ENCODE assay signal across 12 mouse cellular contexts in genomic region chr12:85170284-85170947, GRCm38 (mm10). TPM values are rescaled to one million over a fixed set of nuclear protein-coding genes. Genes with fewer than 3 reads are reported as not detected.
DNase-seq lines count a peak whose midpoint lies in the region; ATAC-seq and TF ChIP-seq lines count a peak whose summit lies in the region.
"Had no signal": no experiment of that assay in that cellular context is flagged by ENCODE, and none has a peak within 500 bp of the region (broad histone marks: within the 10 kb centered on the region; RNA-seq: fewer than 3 reads in every experiment).

No protein-coding gene starts in this region.

- no peaks in the 10 kb centered on the region for H3K36me3 ChIP-seq in heart, embryonic 11.5 days (ENCODE audit: control insufficient read depth, insufficient read depth, low read length)
- no peaks in the 10 kb centered on the region for H3K36me3 ChIP-seq in liver, adult 2 months (ENCODE audit: control insufficient read depth, insufficient read depth, low read length)
- no peaks in the 10 kb centered on the region for H3K36me3 ChIP-seq in liver, embryonic 11.5 days (ENCODE audit: control insufficient read depth, insufficient read depth, low read length)
- H3K36me3 ChIP-seq: G1E had no signal

- H3K27ac ChIP-seq in heart, embryonic 11.5 days (ENCODE audit: low read depth, low read length) = no peak overlapping the region
- H3K27ac ChIP-seq in liver, adult 2 months (replicated peaks; ENCODE audit: insufficient read depth, low read depth, low read length) = no peak overlapping the region
- no peak overlapping the region for H3K27ac ChIP-seq in liver, embryonic 11.5 days (ENCODE audit: low read depth, low read length)
- H3K27ac ChIP-seq: stomach, postnatal 0 days had no signal

- H3K79me2 ChIP-seq in liver, adult 2 months (ENCODE audit: control insufficient read depth, insufficient read depth, low read length) = no peaks in the 10 kb centered on the region

- 74% methylated on average over 11 of the region's 11 CpGs for WGBS in heart, embryonic 11.5 days (ENCODE audit: insufficient replicate concordance)
- WGBS in liver, adult 2 months = 78% methylated on average over 11 of the region's 11 CpGs
- 81% methylated on average over 11 of the region's 11 CpGs for WGBS in liver, embryonic 11.5 days

- DNase-seq in heart, adult 11 months = peak; percentile 96
- peak; percentile 85 for DNase-seq in liver, adult 2 months (ENCODE audit: extremely low read depth, low read depth, low spot score)
- DNase-seq in liver, embryonic 11.5 days (ENCODE audit: low spot score) = no peak
- DNase-seq in cerebellum, postnatal 14 days = peak; percentile 66 to 76
- peak; percentile 69 to 70 for DNase-seq in kidney, postnatal 36 days
- DNase-seq in ovary, adult 18-20 months (ENCODE audit: low spot score) = no peak
- no peak for DNase-seq in left cerebral cortex, adult 18-20 months (ENCODE audit: low spot score in 2 of 2)
- DNase-seq: liver had no signal

- H3K4me1 ChIP-seq in heart, embryonic 11.5 days (ENCODE audit: control insufficient read depth, insufficient read depth, low read length) = peaks cover 18% of the 10 kb centered on the region
- H3K4me1 ChIP-seq in liver, adult 2 months (ENCODE audit: control insufficient read depth, insufficient read depth, low read length) = peaks cover 2% of the 10 kb centered on the region; the same call in 1 of the 2 replicates
- peaks cover 2% of the 10 kb centered on the region; the same call in 1 of the 2 replicates for H3K4me1 ChIP-seq in liver, embryonic 11.5 days (replicated peaks; ENCODE audit: control insufficient read depth, insufficient read depth, low read length)

- TF ChIP-seq CTCF in liver, adult 2 months (IDR thresholded peaks at IDR 0.05; ENCODE audit: low read depth, low read length) = no peak

- TF ChIP-seq POLR2A in liver, adult 2 months (IDR thresholded peaks at IDR 0.05; ENCODE audit: extremely low read depth, insufficient read depth, low read length) = no peak

- no peak overlapping the region for H3K4me3 ChIP-seq in heart, embryonic 11.5 days (ENCODE audit: low read depth, low read length)
- H3K4me3 ChIP-seq in liver, adult 2 months (ENCODE audit: insufficient read depth, low read depth, low read length) = no peak overlapping the region
- H3K4me3 ChIP-seq in liver, embryonic 11.5 days (ENCODE audit: low read depth, low read length) = no peak overlapping the region

- H3K27me3 ChIP-seq in heart, embryonic 11.5 days (ENCODE audit: control insufficient read depth, insufficient read depth, low read length) = no peaks in the 10 kb centered on the region
- H3K27me3 ChIP-seq in liver, adult 2 months (ENCODE audit: control insufficient read depth, insufficient read depth, low read length) = no peaks in the 10 kb centered on the region
- peaks cover 3% of the 10 kb centered on the region for H3K27me3 ChIP-seq in liver, embryonic 11.5 days (replicated peaks; ENCODE audit: control insufficient read depth, insufficient read depth, low read length)

- no peak overlapping the region for H3K9ac ChIP-seq in heart, embryonic 11.5 days (ENCODE audit: low read depth, low read length)
- no peak overlapping the region for H3K9ac ChIP-seq in liver, adult 2 months (ENCODE audit: low read depth, low read length)
- H3K9ac ChIP-seq in liver, embryonic 11.5 days (ENCODE audit: low read depth, low read length) = no peak overlapping the region

- H3K4me2 ChIP-seq in heart, embryonic 11.5 days = no peak overlapping the region
- H3K4me2 ChIP-seq in liver, embryonic 11.5 days = no peak overlapping the region

- no peak for ATAC-seq in heart, embryonic 11.5 days (replicated peaks; ENCODE audit: insufficient number of reproducible peaks, low FRiP score, low TSS enrichment)
- no peak for ATAC-seq in liver, embryonic 11.5 days (replicated peaks; ENCODE audit: low FRiP score)

- no peaks in the 10 kb centered on the region for H3K9me3 ChIP-seq in heart, embryonic 11.5 days (replicated peaks; ENCODE audit: control insufficient read depth, low read length)
- no peaks in the 10 kb centered on the region for H3K9me3 ChIP-seq in liver, embryonic 11.5 days (ENCODE audit: control insufficient read depth, low read length)
- H3K9me3 ChIP-seq: G1E; megakaryocyte, embryonic 14.5 days had no signal

RNA-seq across cellular contexts. Expression of gene Pgf, which starts 7.2 kb away (rescaled TPM):
- polyA plus RNA-seq in heart, embryonic 11.5 days (2014; fragmentation: Nextera tagmentation; extraction: Ambion mirVana) = 9.0 and 12.7 TPM in 2 replicates
- not detected in 2 replicates for total RNA-seq in liver, adult 2 months (2014; rRNA removed)
- polyA plus RNA-seq in liver, adult 2 months (2012; rRNA removed) = not detected in 2 replicates
- polyA plus RNA-seq in liver, embryonic 11.5 days (2014; fragmentation: Nextera tagmentation; extraction: Ambion mirVana) = 4.0 and 5.7 TPM in 2 replicates
- total RNA-seq in left cerebral cortex, adult 18-20 months (2021) = 1 to 10 TPM; 2.5 to 3.0 TPM
- polyA plus RNA-seq: G1E had no signal

RNA-seq across cellular contexts. Expression of gene Rps6kl1, which starts 19.4 kb away (rescaled TPM):
- polyA plus RNA-seq in heart, embryonic 11.5 days (2014; fragmentation: Nextera tagmentation; extraction: Ambion mirVana) = 0.94 and 1.3 TPM in 2 replicates
- total RNA-seq in liver, adult 2 months (2014; rRNA removed) = 0.28 and 0.34 TPM in 2 replicates
- 0.39 and 0.48 TPM in 2 replicates for polyA plus RNA-seq in liver, adult 2 months (2012; rRNA removed)
- 0.99 and 1.1 TPM in 2 replicates for polyA plus RNA-seq in liver, embryonic 11.5 days (2014; fragmentation: Nextera tagmentation; extraction: Ambion mirVana)
- 10 to 100 TPM; 31.4 to 32.8 TPM for total RNA-seq in left cerebral cortex, adult 18-20 months (2021)

RNA-seq across cellular contexts. Expression of gene Eif2b2, which starts 48.9 kb away (rescaled TPM):
- 60.4 and 60.6 TPM in 2 replicates for polyA plus RNA-seq in heart, embryonic 11.5 days (2014; fragmentation: Nextera tagmentation; extraction: Ambion mirVana)
- total RNA-seq in liver, adult 2 months (2014; rRNA removed) = 17.9 and 23.1 TPM in 2 replicates
- polyA plus RNA-seq in liver, adult 2 months (2012; rRNA removed) = 37.0 and 54.8 TPM in 2 replicates
- 75.6 and 86.5 TPM in 2 replicates for polyA plus RNA-seq in liver, embryonic 11.5 days (2014; fragmentation: Nextera tagmentation; extraction: Ambion mirVana)
- total RNA-seq in left cerebral cortex, adult 18-20 months (2021) = 10 to 100 TPM; 63.4 to 67.2 TPM

RNA-seq across cellular contexts. Expression of gene Dlst, which starts 59.8 kb away (rescaled TPM):
- 170 and 200 TPM in 2 replicates for polyA plus RNA-seq in heart, embryonic 11.5 days (2014; fragmentation: Nextera tagmentation; extraction: Ambion mirVana)
- 149 and 150 TPM in 2 replicates for total RNA-seq in liver, adult 2 months (2014; rRNA removed)
- polyA plus RNA-seq in liver, adult 2 months (2012; rRNA removed) = 111 and 112 TPM in 2 replicates
- 139 and 143 TPM in 2 replicates for polyA plus RNA-seq in liver, embryonic 11.5 days (2014; fragmentation: Nextera tagmentation; extraction: Ambion mirVana)
- 100 to 1,000 TPM; 147 to 157 TPM for total RNA-seq in left cerebral cortex, adult 18-20 months (2021)

RNA-seq across cellular contexts. Expression of gene Prox2, which starts 59.9 kb away (rescaled TPM):
- polyA plus RNA-seq in heart, embryonic 11.5 days (2014; fragmentation: Nextera tagmentation; extraction: Ambion mirVana) = 2.5 and 3.1 TPM in 2 replicates
- total RNA-seq in liver, adult 2 months (2014; rRNA removed) = 1.8 and 1.9 TPM in 2 replicates
- 1.3 and 1.5 TPM in 2 replicates for polyA plus RNA-seq in liver, adult 2 months (2012; rRNA removed)
- 3.8 and 4.3 TPM in 2 replicates for polyA plus RNA-seq in liver, embryonic 11.5 days (2014; fragmentation: Nextera tagmentation; extraction: Ambion mirVana)
- 1 to 10 TPM in 1 of 2 experiments, under 1 TPM in 1; 1.00 to 2.3 TPM for total RNA-seq in left cerebral cortex, adult 18-20 months (2021)

Comparison
In these comparisons a context has a peak if more than half of its experiments do, and no peak if none do; other contexts are left out.
1. DNase-seq: peak in heart, adult 11 months (single experiment), liver, adult 2 months (single experiment), cerebellum, postnatal 14 days (2 of 2) and kidney, postnatal 36 days (2 of 2); none in liver, embryonic 11.5 days (single experiment), ovary, adult 18-20 months (single experiment) and left cerebral cortex, adult 18-20 months (0 of 2).